Mouse (Mus musculus): ENCODE data around the gene B4galt5. TPM values are rescaled to one million over a fixed set of nuclear protein-coding genes. Genes with fewer than 3 reads are reported as not detected.

Gene B4galt5
- total RNA-seq, 2 experiments from 2014 or later = 15.0 to 17.6 TPM

- intact Hi-C loops (cut with DNase I; ENCODE audit: low total_unique reads) = no loop called here
Measured at GRCm38 (mm10) chr2:167293289-167294085, 55.5 kb downstream of the B4galt5 start.

GRCm38 (mm10) chr2:167292854-167293253, 56.1 kb downstream of the B4galt5 start:
- intact Hi-C loops (cut with DNase I; ENCODE audit: low total_unique reads) = no loop called here
- DNase-seq = peak; percentile 18

More at GRCm38 (mm10) chr2:167293289-167294085, 55.5 kb downstream of the B4galt5 start:
- peak; percentile 3 for DNase-seq

GRCm38 (mm10) chr2:167292151-167292591, 56.8 kb downstream of the B4galt5 start:
- peak; percentile 8 for DNase-seq
- intact Hi-C loops (cut with DNase I; ENCODE audit: low total_unique reads) = no loop called here

- intact Hi-C loops (cut with DNase I; ENCODE audit: low total_unique reads) = no loop called here
- DNase-seq = peak; percentile 0
Measured at GRCm38 (mm10) chr2:167291656-167292055, 57.3 kb downstream of the B4galt5 start.

- intact Hi-C loops (cut with DNase I; ENCODE audit: low total_unique reads) = loop anchor here (5.0 kb wide), 1 partner anchor 136 kb away; no protein-coding TSS in a partner anchor
- DNase-seq = peak; percentile 3
Measured at GRCm38 (mm10) chr2:167281461-167281860, 67.5 kb downstream of the B4galt5 start.

GRCm38 (mm10) chr2:167280986-167281310, 68.0 kb downstream of the B4galt5 start:
- no peak for DNase-seq
- intact Hi-C loops (cut with DNase I; ENCODE audit: low total_unique reads) = loop anchor here (5.0 kb wide), 1 partner anchor 136 kb away; no protein-coding TSS in a partner anchor

GRCm38 (mm10) chr2:167280090-167280985, 68.6 kb downstream of the B4galt5 start:
- DNase-seq = peak; percentile 74
- intact Hi-C loops (cut with DNase I; ENCODE audit: low total_unique reads) = loop anchor here (5.0 kb wide), 1 partner anchor 137 kb away; no protein-coding TSS in a partner anchor

GRCm38 (mm10) chr2:167278751-167279526, 70.0 kb downstream of the B4galt5 start:
- intact Hi-C loops (cut with DNase I; ENCODE audit: low total_unique reads) = loop anchor here (2.0 to 5.0 kb wide), 2 partner anchors 56 to 207 kb away; no protein-coding TSS in a partner anchor

GRCm38 (mm10) chr2:167278011-167278410, 71.0 kb downstream of the B4galt5 start:
- DNase-seq = peak; percentile 2
- intact Hi-C loops (cut with DNase I; ENCODE audit: low total_unique reads) = loop anchor here (2.0 to 5.0 kb wide), 2 partner anchors 55 to 206 kb away; no protein-coding TSS in a partner anchor

More at GRCm38 (mm10) chr2:167278751-167279526, 70.0 kb downstream of the B4galt5 start:
- DNase-seq = peak; percentile 68

GRCm38 (mm10) chr2:167277026-167277425, 72.0 kb downstream of the B4galt5 start:
- intact Hi-C loops (cut with DNase I; ENCODE audit: low total_unique reads) = loop anchor here (5.0 kb wide), 1 partner anchor 205 kb away; no protein-coding TSS in a partner anchor
- peak; percentile 2 for DNase-seq

GRCm38 (mm10) chr2:167275856-167276255, 73.1 kb downstream of the B4galt5 start:
- no peak for DNase-seq
- intact Hi-C loops (cut with DNase I; ENCODE audit: low total_unique reads) = loop anchor here (5.0 kb wide), 1 partner anchor 204 kb away; no protein-coding TSS in a partner anchor

- DNase-seq = no peak
Measured at GRCm38 (mm10) chr2:167274713-167275465, 74.1 kb downstream of the B4galt5 start.

GRCm38 (mm10) chr2:167273206-167273740, 75.7 kb downstream of the B4galt5 start:
- intact Hi-C loops (cut with DNase I; ENCODE audit: low total_unique reads) = no loop called here
- DNase-seq = peak; percentile 1

More at GRCm38 (mm10) chr2:167274713-167275465, 74.1 kb downstream of the B4galt5 start:
- intact Hi-C loops (cut with DNase I; ENCODE audit: low total_unique reads) = loop anchor here (5.0 kb wide), 1 partner anchor 203 kb away; no protein-coding TSS in a partner anchor

- intact Hi-C loops (cut with DNase I; ENCODE audit: low total_unique reads) = no loop called here
Measured at GRCm38 (mm10) chr2:167272706-167273105, 76.3 kb downstream of the B4galt5 start.

GRCm38 (mm10) chr2:167271121-167271521, 77.9 kb downstream of the B4galt5 start:
- intact Hi-C loops (cut with DNase I; ENCODE audit: low total_unique reads) = no loop called here
- peak; percentile 61 for DNase-seq

More at GRCm38 (mm10) chr2:167272706-167273105, 76.3 kb downstream of the B4galt5 start:
- peak; percentile 1 for DNase-seq

- intact Hi-C loops (cut with DNase I; ENCODE audit: low total_unique reads) = no loop called here
Measured at GRCm38 (mm10) chr2:167270496-167270895, 78.5 kb downstream of the B4galt5 start.

GRCm38 (mm10) chr2:167268721-167269120, 80.3 kb downstream of the B4galt5 start:
- peak; percentile 2 for DNase-seq
- intact Hi-C loops (cut with DNase I; ENCODE audit: low total_unique reads) = no loop called here

More at GRCm38 (mm10) chr2:167270496-167270895, 78.5 kb downstream of the B4galt5 start:
- DNase-seq = peak; percentile 2

GRCm38 (mm10) chr2:167268411-167268690, 80.6 kb downstream of the B4galt5 start:
- intact Hi-C loops (cut with DNase I; ENCODE audit: low total_unique reads) = no loop called here

More at GRCm38 (mm10) chr2:167268411-167268690, 80.6 kb downstream of the B4galt5 start:
- DNase-seq = no peak
